Mouse (Mus musculus) hindbrain, embryonic 15.5 days (tissue): Measurements from ENCODE around the gene Rbm19. TPM values are rescaled to one million over a fixed set of nuclear protein-coding genes. Genes with fewer than 3 reads are reported as not detected.
A peak's percentile ranks its signal among the peaks of the same experiment; 100 is the strongest.

ENCODE experiments used
- ATAC-seq: fragments of 200-750 bp; cut with Nextera tagmentation; 2 replicates; pipeline ENCODE4 v1.8.0; 2017; ENCODE audit warnings: low read depth, moderate number of reproducible peaks, moderate TSS enrichment; ENCODE audit not compliant: low FRiP score
- H3K27ac ChIP-seq: fragments of 300-500 bp; sonication (generic); replicated peaks from 2 replicates; pipeline ENCODE4 v1.5.1; 2015; ENCODE audit warnings: mild to moderate bottlenecking, inconsistent platforms
- H3K27me3 ChIP-seq: fragments of 300-500 bp; sonication (generic); 2 replicates; pipeline ENCODE4 v1.6.1; 2015; ENCODE audit warnings: control low read depth, inconsistent platforms
- H3K36me3 ChIP-seq: fragments of 300-500 bp; sonication (generic); 2 replicates; pipeline ENCODE4 v1.6.1; 2015; ENCODE audit warnings: control low read depth, inconsistent platforms
- H3K4me1 ChIP-seq: fragments of 300-500 bp; sonication (generic); replicated peaks from 2 replicates; pipeline ENCODE4 v1.6.1; 2015; ENCODE audit warnings: control low read depth, inconsistent platforms
- H3K4me2 ChIP-seq: fragments of 300-500 bp; sonication (generic); 2 replicates; pipeline ENCODE4 v1.6.1; 2015; ENCODE audit warnings: moderate library complexity, mild to moderate bottlenecking, inconsistent platforms
- H3K4me3 ChIP-seq: fragments of 300-500 bp; sonication (generic); 2 replicates; pipeline ENCODE4 v1.5.1; 2015; ENCODE audit warnings: mild to moderate bottlenecking, inconsistent platforms
- H3K9ac ChIP-seq: fragments of 300-500 bp; sonication (generic); 2 replicates; pipeline ENCODE4 v1.6.1; 2015; ENCODE audit warnings: inconsistent platforms
- H3K9me3 ChIP-seq: fragments of 300-500 bp; sonication (generic); 2 replicates; pipeline ENCODE4 v1.6.1; 2016; ENCODE audit warnings: control low read depth, inconsistent platforms
- WGBS: fragments of 180-500 bp; shearing (Covaris S2); methylation state at CpG from one replicate; pipeline ENCODE4 v1.1.7; 2015; 5-methylcytosine and 5-hydroxymethylcytosine counted together
- polyA plus RNA-seq: library from polyadenylated mRNA; unstranded; fragments of >200 nt; fragmentation: Nextera tagmentation; extraction: Ambion mirVana; gene quantifications from 2 replicates; pipeline ENCODE4 v1.2.1, GENCODE M21; 2015

The Rbm19 gene
- polyA plus RNA-seq, 1 experiment from 2014 or later = 19.2 TPM

DNA sequence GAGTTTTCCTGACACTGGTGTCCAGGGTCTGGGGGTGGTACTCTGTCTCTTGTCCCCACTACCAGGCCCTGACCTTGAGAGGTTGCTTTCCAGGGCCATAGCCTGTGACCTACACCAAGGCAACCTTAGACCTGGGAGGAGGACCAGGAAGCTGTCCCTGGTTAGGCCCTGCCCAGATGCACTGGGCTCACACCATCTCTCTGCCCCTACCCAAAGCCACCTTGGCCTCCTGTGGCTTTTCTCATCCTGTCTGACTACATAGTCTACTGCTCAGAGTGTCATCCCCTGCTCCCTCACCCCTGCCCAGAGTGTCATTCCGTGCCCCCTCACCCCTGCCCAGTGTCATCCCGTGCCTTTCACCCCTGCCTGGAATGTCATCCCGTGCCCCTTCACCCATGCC is 19.6 kb downstream of the Rbm19 start:
- Histone ChIP-seq H3K4me2 (no peak overlapping the region), H3K9ac (no peak overlapping the region), H3K4me3 (no peak overlapping the region), H3K9me3 (no peaks in the 10 kb centered on the region), H3K27ac (no peak overlapping the region), H3K27me3 (no peaks in the 10 kb centered on the region), H3K36me3 (no peaks in the 10 kb centered on the region), H3K4me1 (peaks cover 11% of the 10 kb centered on the region)
- no peak for ATAC-seq
- WGBS = 59% methylated on average over 3 of the region's 3 CpGs

GRCm38 (mm10) chr5:120136236-120136675 is 20.0 kb downstream of the Rbm19 start:
- H3K27ac ChIP-seq = 0 out of 2 replicates have a peak overlapping the region, but pooled peaks have one; percentile 15
- H3K9me3 ChIP-seq = no peaks in the 10 kb centered on the region
- no peaks in the 10 kb centered on the region for H3K36me3 ChIP-seq
- peaks cover 11% of the 10 kb centered on the region for H3K4me1 ChIP-seq
- ATAC-seq = no peak
- WGBS = 24% methylated on average over 10 of the region's 10 CpGs
- no peaks in the 10 kb centered on the region for H3K27me3 ChIP-seq
- no peak overlapping the region for H3K9ac ChIP-seq
- H3K4me3 ChIP-seq = no peak overlapping the region
- no peak overlapping the region for H3K4me2 ChIP-seq

DNA sequence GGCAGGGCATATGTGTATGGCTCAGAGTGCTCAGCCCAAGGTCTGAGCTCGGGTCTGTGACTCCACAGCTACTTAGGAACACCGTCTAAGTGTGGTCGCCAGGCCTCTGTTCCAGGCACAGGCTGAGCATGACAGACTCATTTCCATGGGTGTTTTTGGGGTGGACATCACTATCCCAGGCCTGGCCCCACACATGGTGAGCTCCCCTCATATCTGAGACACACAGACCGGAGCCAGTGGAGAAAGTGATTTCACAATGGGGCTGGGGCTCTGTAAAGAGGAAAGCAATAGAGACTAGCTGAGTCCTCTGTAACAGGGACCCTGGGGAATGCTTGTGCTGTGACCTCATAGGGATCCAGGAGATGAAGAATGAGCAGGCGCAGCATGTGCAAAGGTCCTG is 20.8 kb downstream of the Rbm19 start:
- Histone ChIP-seq H3K4me1 (peaks cover 11% of the 10 kb centered on the region), H3K36me3 (no peaks in the 10 kb centered on the region), H3K27ac (no peak overlapping the region), H3K9me3 (no peaks in the 10 kb centered on the region), H3K4me2 (no peak overlapping the region), H3K27me3 (no peaks in the 10 kb centered on the region), H3K4me3 (no peak overlapping the region), H3K9ac (no peak overlapping the region)
- WGBS = 93% methylated on average over 5 of the region's 5 CpGs
- ATAC-seq = no peak

GRCm38 (mm10) chr5:120137846-120138245 is 21.6 kb downstream of the Rbm19 start:
- Histone ChIP-seq H3K4me2 (no peak overlapping the region), H3K9ac (no peak overlapping the region)
- WGBS = 97% methylated on average over 1 of the region's 1 CpGs

DNA sequence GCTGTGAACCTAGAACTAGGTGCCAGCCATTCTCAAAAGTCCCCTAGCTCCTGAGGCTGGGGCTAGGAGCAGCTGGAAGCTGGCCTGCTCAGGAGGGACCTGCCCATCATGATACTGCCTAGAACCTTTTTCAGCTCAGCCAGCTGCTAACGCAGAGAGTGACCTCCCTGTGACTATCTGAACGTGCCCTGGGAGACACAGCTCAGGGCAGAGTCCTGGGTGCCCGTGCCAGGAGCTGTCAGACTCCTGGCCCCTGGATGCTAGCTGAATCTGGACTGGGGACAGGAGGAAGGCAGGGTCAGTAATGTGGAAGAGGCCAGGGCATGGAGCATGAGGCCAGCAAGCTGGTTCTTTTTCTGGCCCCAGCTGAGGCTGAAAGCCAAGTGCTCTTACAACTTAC is 22.1 kb downstream of the Rbm19 start:
- Histone ChIP-seq H3K9me3 (no peaks in the 10 kb centered on the region), H3K4me3 (no peak overlapping the region), H3K4me2 (no peak overlapping the region), H3K27ac (no peak overlapping the region), H3K27me3 (no peaks in the 10 kb centered on the region), H3K4me1 (peaks cover 11% of the 10 kb centered on the region), H3K36me3 (no peaks in the 10 kb centered on the region), H3K9ac (no peak overlapping the region)
- no peak for ATAC-seq
- 81% methylated on average over 3 of the region's 3 CpGs for whole genome bisulfite sequencing

More at GRCm38 (mm10) chr5:120137846-120138245, 21.6 kb downstream of the Rbm19 start:
- H3K36me3 ChIP-seq = no peaks in the 10 kb centered on the region
- H3K4me1 ChIP-seq = peaks cover 11% of the 10 kb centered on the region
- no peak overlapping the region for H3K4me3 ChIP-seq
- no peak overlapping the region for H3K27ac ChIP-seq
- no peak for ATAC-seq
- H3K27me3 ChIP-seq = no peaks in the 10 kb centered on the region
- no peaks in the 10 kb centered on the region for H3K9me3 ChIP-seq

DNA sequence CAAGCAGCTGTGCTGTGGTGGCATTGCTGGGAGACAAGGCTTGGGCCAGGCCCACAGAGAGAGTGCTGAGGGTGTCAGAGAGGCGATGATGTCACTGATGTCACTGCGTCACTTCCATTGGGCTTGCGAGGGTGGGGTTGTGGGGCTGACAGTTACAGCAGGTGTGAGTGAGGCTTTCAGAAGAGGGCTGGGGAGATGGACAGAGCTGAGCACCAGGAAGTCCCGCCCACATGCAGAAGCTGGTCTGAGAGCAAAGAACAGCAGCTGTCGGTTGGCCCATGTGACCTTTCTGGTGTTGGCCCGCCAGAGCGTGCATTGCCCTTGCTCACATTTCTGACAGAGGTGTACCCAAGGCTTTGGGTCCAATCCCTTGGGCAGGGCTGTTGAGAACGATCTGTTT is 23.0 kb downstream of the Rbm19 start:
- 71% methylated on average over 8 of the region's 8 CpGs for WGBS
- no peak overlapping the region for H3K27ac ChIP-seq
- peaks cover 11% of the 10 kb centered on the region for H3K4me1 ChIP-seq
- H3K27me3 ChIP-seq = no peaks in the 10 kb centered on the region
- H3K9me3 ChIP-seq = no peaks in the 10 kb centered on the region
- H3K9ac ChIP-seq = no peak overlapping the region
- H3K4me2 ChIP-seq = no peak overlapping the region
- H3K36me3 ChIP-seq = no peaks in the 10 kb centered on the region
- H3K4me3 ChIP-seq = no peak overlapping the region
- ATAC-seq = no peak

DNA sequence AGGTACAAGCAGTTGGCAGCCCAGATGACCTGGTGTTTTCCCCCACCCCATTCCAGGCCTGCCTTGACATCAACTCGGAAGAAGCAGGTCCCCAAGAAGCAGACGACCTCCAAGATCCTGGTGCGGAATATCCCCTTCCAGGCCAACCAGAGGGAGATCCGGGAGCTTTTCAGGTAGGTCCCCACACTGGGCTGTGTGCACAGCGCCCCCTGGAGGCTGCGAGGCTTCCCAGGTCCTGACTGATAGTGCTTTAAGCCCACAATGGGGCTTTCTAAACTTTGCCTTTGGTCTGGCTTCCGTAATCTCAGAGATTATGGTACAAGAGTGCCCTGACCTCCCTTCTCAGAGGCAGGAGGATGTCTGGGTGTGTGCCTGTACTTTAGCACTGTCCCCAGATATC is 27.7 kb downstream of the Rbm19 start:
- H3K4me1 ChIP-seq = peaks cover 14% of the 10 kb centered on the region
- WGBS = 60% methylated on average over 7 of the region's 7 CpGs
- no peak overlapping the region for H3K9ac ChIP-seq
- no peaks in the 10 kb centered on the region for H3K27me3 ChIP-seq
- no peak overlapping the region for H3K4me2 ChIP-seq
- no peak for ATAC-seq
- H3K4me3 ChIP-seq = no peak overlapping the region
- no peaks in the 10 kb centered on the region for H3K9me3 ChIP-seq
- H3K27ac ChIP-seq = no peak overlapping the region
- no peaks in the 10 kb centered on the region for H3K36me3 ChIP-seq

- Histone ChIP-seq H3K36me3 (no peaks in the 10 kb centered on the region), H3K9ac (peak overlapping the region; percentile 40), H3K9me3 (no peaks in the 10 kb centered on the region), H3K27ac (peak overlapping the region; percentile 71), H3K4me1 (peaks cover 14% of the 10 kb centered on the region), H3K4me3 (peak overlapping the region; percentile 13; the same call in 1 of the 2 replicates), H3K27me3 (no peaks in the 10 kb centered on the region), H3K4me2 (peak overlapping the region; percentile 44)
- WGBS = 35% methylated on average over 19 of the region's 19 CpGs
- ATAC-seq = peak; percentile 60
Observed at GRCm38 (mm10) chr5:120145371-120146050, 29.2 kb downstream of the Rbm19 start.

GRCm38 (mm10) chr5:120146051-120146385 is 29.8 kb downstream of the Rbm19 start:
- H3K27ac ChIP-seq = peak overlapping the region; percentile 71
- peaks cover 14% of the 10 kb centered on the region for H3K4me1 ChIP-seq
- peak overlapping the region; percentile 40; the same call in 1 of the 2 replicates for H3K9ac ChIP-seq
- WGBS = 24% methylated on average over 11 of the region's 11 CpGs
- H3K4me3 ChIP-seq = peak overlapping the region; percentile 13; the same call in 1 of the 2 replicates
- H3K27me3 ChIP-seq = no peaks in the 10 kb centered on the region
- peak overlapping the region; percentile 44 for H3K4me2 ChIP-seq
- no peaks in the 10 kb centered on the region for H3K9me3 ChIP-seq
- H3K36me3 ChIP-seq = no peaks in the 10 kb centered on the region
- ATAC-seq = peak; percentile 90

GRCm38 (mm10) chr5:120146909-120147308 is 30.6 kb downstream of the Rbm19 start:
- Histone ChIP-seq H3K9ac (no peak overlapping the region), H3K36me3 (no peaks in the 10 kb centered on the region), H3K4me1 (peaks cover 14% of the 10 kb centered on the region), H3K27me3 (no peaks in the 10 kb centered on the region), H3K4me2 (no peak overlapping the region), H3K4me3 (no peak overlapping the region), H3K27ac (no peak overlapping the region), H3K9me3 (no peaks in the 10 kb centered on the region)
- no peak for ATAC-seq
- 79% methylated on average over 3 of the region's 3 CpGs for WGBS

DNA sequence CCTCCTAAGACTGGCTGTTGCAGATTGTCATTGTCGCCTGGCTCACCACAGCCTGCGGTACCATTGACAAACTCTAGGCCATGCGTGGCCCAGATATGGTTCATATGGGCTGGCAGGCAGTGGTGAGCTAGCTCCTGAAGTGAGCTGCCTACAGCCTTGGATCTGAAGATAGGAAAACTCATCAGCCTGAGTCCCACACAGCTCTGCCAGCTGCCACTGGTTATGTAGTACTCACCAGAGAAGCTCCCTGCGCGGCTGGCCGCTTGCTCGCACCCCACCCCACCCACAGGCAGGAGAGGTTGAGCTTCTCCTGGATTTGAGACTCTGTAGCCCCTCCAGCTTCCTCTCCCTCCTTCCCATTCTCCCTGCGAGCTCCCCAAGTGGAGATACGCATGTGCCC is 32.0 kb downstream of the Rbm19 start:
- Histone ChIP-seq H3K4me3 (no peak overlapping the region), H3K9me3 (no peaks in the 10 kb centered on the region), H3K27me3 (no peaks in the 10 kb centered on the region), H3K4me1 (peaks cover 14% of the 10 kb centered on the region), H3K36me3 (no peaks in the 10 kb centered on the region), H3K27ac (no peak overlapping the region), H3K4me2 (no peak overlapping the region), H3K9ac (no peak overlapping the region)
- no peak for ATAC-seq
- WGBS = 87% methylated on average over 9 of the region's 9 CpGs

GRCm38 (mm10) chr5:120151145-120151544 is 34.9 kb downstream of the Rbm19 start:
- Histone ChIP-seq H3K4me3 (no peak overlapping the region), H3K27me3 (no peaks in the 10 kb centered on the region), H3K9ac (no peak overlapping the region), H3K4me1 (peaks cover 22% of the 10 kb centered on the region), H3K27ac (no peak overlapping the region), H3K4me2 (no peak overlapping the region), H3K9me3 (no peaks in the 10 kb centered on the region), H3K36me3 (no peaks in the 10 kb centered on the region)
- WGBS = 72% methylated on average over 4 of the region's 4 CpGs
- no peak for ATAC-seq

- no peak overlapping the region for H3K4me3 ChIP-seq
- no peak for ATAC-seq
- WGBS = 66% methylated on average over 3 of the region's 3 CpGs
- peaks cover 31% of the 10 kb centered on the region for H3K4me1 ChIP-seq
- no peak overlapping the region for H3K9ac ChIP-seq
- no peak overlapping the region for H3K4me2 ChIP-seq
- no peaks in the 10 kb centered on the region for H3K36me3 ChIP-seq
- H3K9me3 ChIP-seq = no peaks in the 10 kb centered on the region
- H3K27ac ChIP-seq = no peak overlapping the region
- no peaks in the 10 kb centered on the region for H3K27me3 ChIP-seq
Observed at GRCm38 (mm10) chr5:120153140-120153539, 36.9 kb downstream of the Rbm19 start.
